Mouse (Mus musculus) adrenal gland, adult 10 weeks (tissue): Measurements from ENCODE around the gene Tmem125. TPM values are rescaled to one million over a fixed set of nuclear protein-coding genes. Genes with fewer than 3 reads are reported as not detected.

ENCODE experiments used
- polyA plus RNA-seq: library from polyadenylated mRNA; stranded (reverse); fragments of 350-450 nt; fragmentation: Illumina TruSeq; extraction: RNeasy Lipid Tissue Mini Kit (QIAGEN cat#74804); gene quantifications from one replicate; pipeline ENCODE4 v1.2.3, GENCODE M21; 2014; ENCODE audit warnings: low read depth, low replicate concordance

The Tmem125 gene
- polyA plus RNA-seq, result not detected

DNA sequence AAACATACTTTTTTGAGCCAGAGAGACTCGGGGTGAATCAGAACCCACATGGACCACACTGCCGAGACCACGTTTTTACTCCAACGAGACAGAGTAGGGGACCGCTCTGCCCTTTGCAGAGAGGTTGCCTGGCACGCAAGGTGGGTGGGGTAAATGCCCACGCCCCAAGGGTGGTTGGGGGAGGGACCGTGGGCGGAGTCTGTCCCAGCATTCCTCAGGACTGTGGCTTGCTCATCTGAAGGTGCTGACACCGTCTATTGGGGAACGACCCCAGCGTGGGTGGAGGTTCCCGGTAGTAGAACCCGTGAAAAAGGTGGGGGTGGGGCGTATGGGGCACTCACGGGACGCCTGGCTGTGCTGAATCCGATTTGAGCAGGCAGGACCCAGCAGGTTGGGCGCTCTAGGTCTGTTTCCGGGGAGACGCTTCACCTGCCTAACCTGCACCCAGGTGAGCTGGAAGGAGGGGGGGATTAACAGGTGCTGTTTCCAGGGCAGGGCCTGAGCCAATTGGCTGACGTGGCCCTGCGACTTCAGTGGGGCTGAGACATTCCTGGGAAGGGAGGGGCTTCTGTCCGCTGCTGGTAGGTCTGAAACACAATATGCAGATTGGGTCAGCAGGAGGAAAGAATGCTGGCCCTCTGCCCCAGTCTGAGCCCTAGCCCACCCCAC lies at the start of gene Tmem125:
Tmem125 (minus strand) TSS at position 453 of the 669 bp plus-strand sequence.

DNA sequence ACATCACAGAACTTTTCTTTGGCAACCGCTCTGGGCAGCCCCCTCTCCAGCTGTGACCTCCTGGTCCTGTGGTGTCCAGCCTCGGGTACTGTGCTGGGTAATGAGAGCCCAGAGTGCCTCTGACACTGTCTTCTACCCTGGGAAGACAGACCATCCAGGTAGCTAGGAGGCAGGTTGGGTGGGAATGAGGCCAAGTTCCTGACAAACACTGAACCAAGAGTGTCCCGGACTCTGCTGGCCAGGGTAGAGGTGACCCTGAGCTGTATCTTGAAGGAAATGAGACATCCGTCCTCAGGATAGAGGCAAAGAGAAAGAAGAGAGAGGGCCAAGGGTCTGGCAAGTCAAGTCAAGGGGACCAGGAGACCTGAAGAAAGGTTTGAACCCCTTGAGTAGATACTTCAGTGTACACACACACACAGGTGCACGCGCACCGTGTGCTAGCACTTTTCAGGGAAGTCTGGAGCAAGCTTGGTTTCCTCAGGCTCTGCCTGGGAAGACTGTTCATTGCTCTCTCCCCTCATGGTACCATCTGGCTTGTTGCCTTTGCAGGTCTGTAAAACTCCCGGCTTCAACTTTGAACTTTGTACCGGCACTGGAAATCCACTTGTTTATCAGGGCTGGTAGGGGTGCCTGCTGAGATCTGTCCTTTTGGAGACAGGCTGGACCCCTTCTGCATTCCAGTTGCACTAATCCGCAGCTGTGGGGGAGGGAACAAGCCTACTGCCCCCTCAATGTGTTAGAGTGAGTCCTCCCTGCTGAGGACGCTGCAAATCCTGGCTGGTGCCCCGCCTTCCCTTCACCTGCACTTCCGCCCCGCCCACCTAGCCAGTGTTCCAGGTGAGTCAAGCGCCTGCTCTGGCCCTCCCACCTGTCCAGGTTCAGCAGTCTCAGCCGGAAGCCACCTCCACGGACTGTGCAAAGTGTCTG lies 17.2 kb downstream of the Tmem125 start, which contains the start of gene 2610528J11Rik:
2610528J11Rik (plus strand) TSS at position 592 of the 927 bp plus-strand sequence.

Other genes starting within 250 kb of the Tmem125 start
- 0.52 TPM for gene Szt2, start 134.8 kb downstream of the Tmem125 start, polyA plus RNA-seq
- 35.1 TPM for gene Med8, start 134.7 kb downstream of the Tmem125 start, polyA plus RNA-seq
- 41.9 TPM for gene Elovl1, start 116.0 kb downstream of the Tmem125 start, polyA plus RNA-seq
- gene Cdc20, start 106.7 kb downstream of the Tmem125 start, polyA plus RNA-seq, result 2.4 TPM
- not detected for gene Mpl, start 86.5 kb downstream of the Tmem125 start, polyA plus RNA-seq
- 3.1 TPM for gene Tie1, start 54.0 kb downstream of the Tmem125 start, polyA plus RNA-seq
- gene 2610528J11Rik, start 17.0 kb downstream of the Tmem125 start, polyA plus RNA-seq, result not detected
- gene Cfap57, start 76.7 kb upstream of the Tmem125 start, polyA plus RNA-seq, result not detected
- 22.7 TPM for gene Ebna1bp2, start 76.8 kb upstream of the Tmem125 start, polyA plus RNA-seq
- not detected for gene Olfr62, start 114.9 kb upstream of the Tmem125 start, polyA plus RNA-seq
- not detected for gene Olfr1342, start 148.7 kb upstream of the Tmem125 start, polyA plus RNA-seq
- not detected for gene Olfr1341, start 159.5 kb upstream of the Tmem125 start, polyA plus RNA-seq
- not detected for gene Olfr1340, start 176.1 kb upstream of the Tmem125 start, polyA plus RNA-seq
- gene Olfr1339, start 188.1 kb upstream of the Tmem125 start, polyA plus RNA-seq, result not detected
- gene Olfr1338, start 214.7 kb upstream of the Tmem125 start, polyA plus RNA-seq, result not detected
- gene Olfr1337, start 238.5 kb upstream of the Tmem125 start, polyA plus RNA-seq, result not detected